ENCODE assay signal across 8 mouse cellular contexts in genomic region chr15:80977620-80978334, GRCm38 (mm10). TPM values are rescaled to one million over a fixed set of nuclear protein-coding genes. Genes with fewer than 3 reads are reported as not detected.
DNase-seq lines count a peak whose midpoint lies in the region; ATAC-seq and TF ChIP-seq lines count a peak whose summit lies in the region.

Sgsm3 (plus strand) TSS chr15:80977765.

- H3K4me3 ChIP-seq in C2C12 (ENCODE audit: insufficient read depth, poor library complexity, severe bottlenecking): peak within 1 kb of the TSS; percentile 97
- H3K4me3 ChIP-seq in heart, embryonic 13.5 days: peak within 1 kb of the TSS; percentile 86
- peak within 1 kb of the TSS; percentile 83 for H3K4me3 ChIP-seq in liver, embryonic 12.5 days
- peak within 1 kb of the TSS; percentile 96 for H3K4me3 ChIP-seq in stomach, embryonic 15.5 days (replicated peaks)

- H3K9me3 ChIP-seq in heart, embryonic 13.5 days: no peaks in the 10 kb centered on the region
- H3K9me3 ChIP-seq in liver, embryonic 12.5 days (replicated peaks): no peaks in the 10 kb centered on the region
- H3K9me3 ChIP-seq in stomach, embryonic 15.5 days: no peaks in the 10 kb centered on the region

- peak within 1 kb of the TSS; percentile 86 for H3K9ac ChIP-seq in heart, embryonic 13.5 days
- H3K9ac ChIP-seq in liver, embryonic 12.5 days: peak within 1 kb of the TSS; percentile 86
- peak within 1 kb of the TSS; percentile 76 for H3K9ac ChIP-seq in stomach, embryonic 15.5 days

- ATAC-seq in erythroid progenitor cell, adult 5-6 weeks (replicated peaks; ENCODE audit: low FRiP score, poor library complexity, severe bottlenecking): peak; percentile 94
- ATAC-seq in heart, embryonic 13.5 days (ENCODE audit: extremely low read depth, insufficient number of reproducible peaks, low FRiP score, low TSS enrichment): peak; percentile 68; the same call in 1 of the 2 replicates
- ATAC-seq in liver, embryonic 12.5 days: peak; percentile 87
- ATAC-seq in stomach, embryonic 15.5 days (ENCODE audit: insufficient read depth, low FRiP score, low read depth): peak; percentile 89

- H3K27ac ChIP-seq in heart, embryonic 13.5 days (replicated peaks): no peak within 1 kb of the TSS
- peak within 1 kb of the TSS; percentile 57 for H3K27ac ChIP-seq in liver, embryonic 12.5 days
- no peak within 1 kb of the TSS for H3K27ac ChIP-seq in stomach, embryonic 15.5 days

- peak within 1 kb of the TSS; percentile 92 for H3K4me2 ChIP-seq in heart, embryonic 13.5 days
- H3K4me2 ChIP-seq in liver, embryonic 12.5 days: peak within 1 kb of the TSS; percentile 92
- peak within 1 kb of the TSS; percentile 74 for H3K4me2 ChIP-seq in stomach, embryonic 15.5 days

- H3K4me1 ChIP-seq in heart, embryonic 13.5 days: peaks cover 27% of the 10 kb centered on the region
- peaks cover 42% of the 10 kb centered on the region for H3K4me1 ChIP-seq in liver, embryonic 12.5 days
- H3K4me1 ChIP-seq in stomach, embryonic 15.5 days: 0 out of 2 replicates have a peak, but pooled peaks cover 7% of the 10 kb centered on the region

- H3K27me3 ChIP-seq in C2C12 (ENCODE audit: control insufficient read depth, insufficient read depth, insufficient read length): no peaks in the 10 kb centered on the region
- H3K27me3 ChIP-seq in heart, embryonic 13.5 days (replicated peaks): no peaks in the 10 kb centered on the region
- H3K27me3 ChIP-seq in liver, embryonic 12.5 days (replicated peaks): no peaks in the 10 kb centered on the region
- H3K27me3 ChIP-seq in stomach, embryonic 15.5 days (replicated peaks): no peaks in the 10 kb centered on the region

- no peak for TF ChIP-seq CTCF in C2C12 (IDR thresholded peaks at IDR 0.05; ENCODE audit: control insufficient read depth, insufficient read depth, insufficient read length)

- peaks cover 2% of the 10 kb centered on the region for H3K79me3 ChIP-seq in C2C12 (ENCODE audit: low read depth)

- H3ac ChIP-seq in C2C12 (ENCODE audit: control insufficient read depth, insufficient read length, low read depth): peak within 1 kb of the TSS; percentile 64

- no peaks in the 10 kb centered on the region for H3K36me3 ChIP-seq in C2C12 (ENCODE audit: control insufficient read depth, insufficient read depth)
- H3K36me3 ChIP-seq in heart, embryonic 13.5 days: no peaks in the 10 kb centered on the region
- no peaks in the 10 kb centered on the region for H3K36me3 ChIP-seq in liver, embryonic 12.5 days
- H3K36me3 ChIP-seq in stomach, embryonic 15.5 days: no peaks in the 10 kb centered on the region

- peaks cover 8% of the 10 kb centered on the region for H3K79me2 ChIP-seq in C2C12 (ENCODE audit: control insufficient read depth, insufficient read depth)

- peak; percentile 60 for DNase-seq in brain, embryonic 18.5 days (ENCODE audit: low read depth, low spot score)
- DNase-seq in kidney, postnatal 10 days: peak; percentile 92
- peak; percentile 73 to 79 for DNase-seq in natural killer cell, adult 2 months (ENCODE audit: low spot score in 2 of 2)

- WGBS in heart, embryonic 13.5 days: 1% methylated on average over 67 of the region's 67 CpGs
- WGBS in liver, embryonic 12.5 days (ENCODE audit: insufficient replicate concordance): under 1% methylated on average over 67 of the region's 67 CpGs
- WGBS in stomach, embryonic 15.5 days: under 1% methylated on average over 62 of the region's 67 CpGs

TF ChIP-seq in C2C12, 6 proteins besides CTCF, POLR2A, EP300 and RAD21:
- TF ChIP-seq FOSL1 (IDR thresholded peaks at IDR 0.05; ENCODE audit: insufficient read depth, low read length, poor library complexity, severe bottlenecking) (no peak), MAX (IDR thresholded peaks at IDR 0.05) (peak; percentile 50)

RNA-seq across cellular contexts. Expression of gene Sgsm3, which starts in this region (rescaled TPM):
- 27.0 TPM for polyA plus RNA-seq in C2C12 (2012; fragmentation: generic; extraction: Trizol)
- total RNA-seq in erythroid progenitor cell, adult 5-6 weeks (2015; ENCODE audit: low replicate concordance): 10.5 TPM in 1 of 2 replicates, not detected in the other
- total RNA-seq in erythroid progenitor cell, adult 5-6 weeks (2017; ENCODE audit: low replicate concordance): 14.2 and 16.1 TPM in 2 replicates
- 14.2 and 17.3 TPM in 2 replicates for polyA plus RNA-seq in heart, embryonic 13.5 days (2015; fragmentation: Nextera tagmentation; extraction: Ambion mirVana)
- polyA plus RNA-seq in liver, embryonic 12.5 days (2016; fragmentation: Nextera tagmentation; extraction: Ambion mirVana): 17.6 and 18.1 TPM in 2 replicates
- polyA plus RNA-seq in stomach, embryonic 15.5 days (2015; fragmentation: Nextera tagmentation; extraction: Ambion mirVana): 43.9 and 44.6 TPM in 2 replicates
